Mouse (Mus musculus) neural tube, embryonic 11.5 days (tissue): ENCODE data around the gene Garem2. TPM values are rescaled to one million over a fixed set of nuclear protein-coding genes. Genes with fewer than 3 reads are reported as not detected.

Source experiments
- ATAC-seq: fragments of 200-750 bp; cut with Nextera tagmentation; 2 replicates; pipeline ENCODE4 v1.8.0; 2017; ENCODE audit warnings: moderate number of reproducible peaks, mild to moderate bottlenecking, moderate TSS enrichment, moderate library complexity; ENCODE audit not compliant: insufficient read depth, low FRiP score, low TSS enrichment
- DNase-seq: peaks from one replicate; pipeline ENCODE4 v3.0.0-alpha.2; 2015; ENCODE audit warnings: low spot score
- H3K27ac ChIP-seq: fragments of 300-500 bp; sonication (generic); 2 replicates; pipeline ENCODE4 v1.5.1; 2014; ENCODE audit warnings: low read depth, mild to moderate bottlenecking, low read length
- H3K27me3 ChIP-seq: fragments of 300-500 bp; sonication (generic); 2 replicates; pipeline ENCODE4 v1.6.1; 2014; ENCODE audit warnings: mild to moderate bottlenecking, low read length, mixed read lengths; ENCODE audit not compliant: control insufficient read depth, insufficient read depth
- H3K36me3 ChIP-seq: fragments of 300-500 bp; sonication (generic); 2 replicates; pipeline ENCODE4 v1.6.1; 2014; ENCODE audit warnings: mild to moderate bottlenecking, low read length, moderate library complexity, mixed read lengths; ENCODE audit not compliant: control insufficient read depth, insufficient read depth
- H3K4me1 ChIP-seq: fragments of 300-500 bp; sonication (generic); 2 replicates; pipeline ENCODE4 v1.6.1; 2014; ENCODE audit warnings: low read length, mixed read lengths; ENCODE audit not compliant: control insufficient read depth, insufficient read depth
- H3K4me2 ChIP-seq: fragments of 300-500 bp; sonication (generic); 2 replicates; pipeline ENCODE4 v1.6.1; 2014; ENCODE audit warnings: low read depth, mild to moderate bottlenecking, moderate library complexity
- H3K4me3 ChIP-seq: fragments of 300-500 bp; sonication (generic); 2 replicates; pipeline ENCODE4 v1.5.1; 2014; ENCODE audit warnings: low read depth, low read length
- H3K9ac ChIP-seq: fragments of 300-500 bp; sonication (generic); 2 replicates; pipeline ENCODE4 v1.6.1; 2014; ENCODE audit warnings: mild to moderate bottlenecking, low read length
- H3K9me3 ChIP-seq: fragments of 300-500 bp; sonication (generic); 2 replicates; pipeline ENCODE4 v1.6.1; 2016; ENCODE audit warnings: low read length; ENCODE audit not compliant: control insufficient read depth
- WGBS: fragments of 180-500 bp; shearing (Covaris S2); extraction: QIAGEN DNeasy Blood & Tissue Kit; methylation state at CpG from one replicate; pipeline ENCODE4 v1.1.7; 2014; 5-methylcytosine and 5-hydroxymethylcytosine counted together
- polyA plus RNA-seq: library from polyadenylated mRNA; unstranded; fragments of >200 nt; fragmentation: Nextera tagmentation; extraction: Ambion mirVana; gene quantifications from 2 replicates; pipeline ENCODE4 v1.2.1, GENCODE M21; 2014

The Garem2 gene
- polyA plus RNA-seq, 1 experiment from 2014 or later: 14.4 TPM

DNA sequence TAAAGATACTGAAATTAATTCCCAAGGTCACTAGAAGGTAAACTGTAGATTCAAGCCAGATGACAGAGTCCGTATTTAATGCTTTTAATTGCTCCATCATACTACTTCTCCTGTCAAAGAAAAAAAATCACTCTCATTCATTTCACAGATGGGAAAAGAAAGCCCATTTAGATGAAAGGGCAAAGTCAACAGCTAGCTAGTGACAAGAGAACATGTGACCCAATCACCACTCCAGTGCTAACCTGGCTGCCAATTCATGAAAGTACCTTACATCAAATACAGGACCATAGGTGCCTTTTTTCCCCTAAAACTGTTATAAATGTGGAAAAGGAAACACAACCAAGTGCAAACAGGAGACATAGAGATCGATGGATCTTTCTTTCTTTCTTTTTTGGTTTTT lies 48.3 kb downstream of the Garem2 start:
- H3K4me3 ChIP-seq: no peak overlapping the region
- 93% methylated on average over 2 of the region's 2 CpGs for WGBS
- no peaks in the 10 kb centered on the region for H3K9me3 ChIP-seq

DNA sequence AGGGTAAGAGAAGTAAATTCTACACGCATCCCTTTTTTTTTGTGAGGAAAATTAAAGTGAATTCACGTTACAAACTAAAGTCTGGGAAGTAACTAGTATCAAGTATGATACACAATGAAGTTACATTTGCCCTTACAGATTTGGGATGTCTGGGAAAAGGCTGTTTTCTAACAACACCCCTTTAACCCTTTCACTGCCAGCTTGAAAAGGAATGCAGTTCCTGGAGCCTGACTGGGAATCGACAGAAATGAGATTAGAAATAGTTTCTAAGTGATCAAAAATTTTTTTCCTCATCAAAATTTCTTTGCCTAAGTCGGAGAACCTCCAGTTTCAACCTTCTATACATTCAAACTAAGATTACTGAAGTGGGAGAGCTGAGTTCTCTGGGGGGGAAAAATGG lies 49.1 kb downstream of the Garem2 start:
- 27% methylated on average over 4 of the region's 4 CpGs for WGBS
- no peaks in the 10 kb centered on the region for H3K27me3 ChIP-seq
- no peak for ATAC-seq
- no peak for DNase-seq
- H3K4me2 ChIP-seq: peak overlapping the region; percentile 85
- H3K9me3 ChIP-seq: no peaks in the 10 kb centered on the region
- peak overlapping the region; percentile 52 for H3K4me3 ChIP-seq
- H3K36me3 ChIP-seq: no peaks in the 10 kb centered on the region
- H3K4me1 ChIP-seq: 0 out of 2 replicates have a peak, but pooled peaks cover 5% of the 10 kb centered on the region
- no peak overlapping the region for H3K27ac ChIP-seq
- peak overlapping the region; percentile 58; the same call in 1 of the 2 replicates for H3K9ac ChIP-seq

More for the DNA sequence above, 48.3 kb downstream of the Garem2 start:
- Histone ChIP-seq H3K27ac (no peak overlapping the region), H3K4me2 (no peak overlapping the region), H3K4me1 (0 out of 2 replicates have a peak, but pooled peaks cover 5% of the 10 kb centered on the region), H3K27me3 (no peaks in the 10 kb centered on the region), H3K36me3 (no peaks in the 10 kb centered on the region), H3K9ac (no peak overlapping the region)
- ATAC-seq (no peak), DNase-seq (no peak)

DNA sequence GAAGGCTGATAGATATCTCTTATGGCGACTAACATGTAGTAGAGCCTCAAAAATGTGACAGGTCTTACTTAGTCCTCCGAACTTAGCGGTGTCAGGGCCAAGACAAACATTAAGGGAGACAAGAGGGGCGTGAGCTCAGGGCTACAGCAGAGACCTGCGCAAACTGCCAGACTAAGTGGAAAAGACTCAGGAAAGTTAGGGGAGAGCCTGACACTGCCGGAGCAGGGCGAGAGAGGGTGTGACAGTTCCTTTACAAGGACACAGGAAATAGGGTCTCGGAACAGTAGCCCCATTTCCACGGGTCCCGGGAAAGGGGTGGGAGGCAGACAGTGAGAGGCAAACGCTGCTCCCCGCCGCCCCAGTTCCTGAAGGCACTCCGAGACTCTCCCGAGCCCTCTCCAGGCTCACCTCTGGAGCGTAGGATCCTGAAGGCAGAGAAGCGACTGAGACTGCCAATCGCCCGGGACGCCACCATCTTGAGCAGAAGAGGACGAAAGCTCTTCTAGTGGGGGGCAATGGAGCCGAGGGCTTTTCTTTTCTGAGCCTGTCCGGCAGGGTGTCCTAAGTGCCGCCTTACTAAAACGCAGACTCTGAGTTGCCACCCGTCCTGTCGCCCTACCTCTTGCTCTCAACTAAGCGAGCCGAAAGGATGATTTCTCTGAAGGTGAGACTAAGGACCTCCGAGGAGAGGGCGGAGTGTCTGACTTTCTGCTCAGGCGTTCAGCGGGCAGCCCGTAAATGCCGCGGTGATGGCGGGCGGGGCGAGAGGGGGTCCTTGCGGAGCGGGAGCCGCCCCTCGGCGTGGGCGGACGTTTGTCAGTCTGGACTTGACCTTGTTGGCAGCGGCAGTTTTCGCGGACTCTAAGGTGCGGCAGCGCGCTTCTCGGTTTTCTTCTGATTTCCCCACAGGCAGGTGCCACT lies 49.8 kb downstream of the Garem2 start, which contains the start of the genes Hadha and Hadhb:
Gene Hadha (minus strand): TSS at position 689 of the 921 bp plus-strand sequence.
Gene Hadhb (plus strand): TSS at position 775 of the 921 bp plus-strand sequence.
- H3K36me3 ChIP-seq: no peaks in the 10 kb centered on the region
- DNase-seq (peak; percentile 93), ATAC-seq (peak; percentile 84)
- H3K9me3 ChIP-seq: no peaks in the 10 kb centered on the region
- WGBS: under 1% methylated on average over 53 of the region's 53 CpGs
- H3K9ac ChIP-seq: peak within 1 kb of the TSS; percentile 58
- H3K27ac ChIP-seq: peak within 1 kb of the TSS; percentile 31
- 0 out of 2 replicates have a peak, but pooled peaks cover 5% of the 10 kb centered on the region for H3K4me1 ChIP-seq
- H3K27me3 ChIP-seq: no peaks in the 10 kb centered on the region
- peak within 1 kb of the TSS; percentile 85 for H3K4me2 ChIP-seq
- peak within 1 kb of the TSS; percentile 52 for H3K4me3 ChIP-seq

- Histone ChIP-seq H3K4me3 (peak overlapping the region; percentile 52), H3K27ac (peak overlapping the region; percentile 31; the same call in 1 of the 2 replicates), H3K36me3 (no peaks in the 10 kb centered on the region), H3K9me3 (no peaks in the 10 kb centered on the region), H3K4me1 (0 out of 2 replicates have a peak, but pooled peaks cover 5% of the 10 kb centered on the region), H3K9ac (peak overlapping the region; percentile 58), H3K4me2 (peak overlapping the region; percentile 85), H3K27me3 (no peaks in the 10 kb centered on the region)
- DNase-seq (no peak), ATAC-seq (peak; percentile 27)
- WGBS: under 1% methylated on average over 31 of the region's 31 CpGs
Measured at GRCm38 (mm10) chr5:30155395-30155792, 50.4 kb downstream of the Garem2 start.

GRCm38 (mm10) chr5:30155821-30156629 lies 51.1 kb downstream of the Garem2 start:
- 40% methylated on average over 13 of the region's 13 CpGs for WGBS
- no peak overlapping the region for H3K27ac ChIP-seq

DNA sequence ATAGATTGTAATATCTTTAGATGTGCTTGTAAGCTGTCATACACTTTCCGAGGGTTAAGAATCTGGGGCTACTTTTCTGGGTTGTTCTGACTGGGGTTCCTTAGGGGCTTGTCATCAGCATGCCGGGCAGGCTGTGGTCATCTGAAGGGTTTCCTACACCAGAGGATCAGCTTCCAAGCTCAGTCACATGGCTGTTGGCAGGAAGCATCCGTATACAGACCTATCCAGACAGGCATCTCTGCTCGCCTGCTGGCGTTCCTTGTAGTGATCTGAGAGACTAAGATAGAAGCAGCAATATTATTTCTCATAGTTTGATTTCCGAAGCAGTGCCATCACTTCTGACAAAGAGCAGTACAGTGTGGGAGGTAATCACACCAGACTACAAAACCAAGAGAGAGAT lies 54.6 kb downstream of the Garem2 start:
- no peak for DNase-seq
- no peak overlapping the region for H3K4me3 ChIP-seq
- H3K36me3 ChIP-seq: no peaks in the 10 kb centered on the region
- H3K27me3 ChIP-seq: no peaks in the 10 kb centered on the region
- 0 out of 2 replicates have a peak, but pooled peaks cover 5% of the 10 kb centered on the region for H3K4me1 ChIP-seq
- H3K9me3 ChIP-seq: no peaks in the 10 kb centered on the region
- ATAC-seq: no peak
- H3K9ac ChIP-seq: no peak overlapping the region
- H3K4me2 ChIP-seq: no peak overlapping the region
- no peak overlapping the region for H3K27ac ChIP-seq
- 81% methylated on average over 6 of the region's 6 CpGs for WGBS

More at GRCm38 (mm10) chr5:30155821-30156629, 51.1 kb downstream of the Garem2 start:
- DNase-seq (no peak), ATAC-seq (no peak)
- no peaks in the 10 kb centered on the region for H3K27me3 ChIP-seq
- peak overlapping the region; percentile 58 for H3K9ac ChIP-seq
- H3K36me3 ChIP-seq: no peaks in the 10 kb centered on the region
- no peaks in the 10 kb centered on the region for H3K9me3 ChIP-seq
- peak overlapping the region; percentile 52 for H3K4me3 ChIP-seq
- H3K4me1 ChIP-seq: 0 out of 2 replicates have a peak, but pooled peaks cover 5% of the 10 kb centered on the region
- peak overlapping the region; percentile 85 for H3K4me2 ChIP-seq

GRCm38 (mm10) chr5:30161836-30162235 lies 56.9 kb downstream of the Garem2 start:
- Histone ChIP-seq H3K9me3 (no peaks in the 10 kb centered on the region), H3K9ac (no peak overlapping the region), H3K36me3 (no peaks in the 10 kb centered on the region), H3K4me3 (no peak overlapping the region), H3K4me1 (no peaks in the 10 kb centered on the region), H3K27ac (no peak overlapping the region), H3K27me3 (no peaks in the 10 kb centered on the region), H3K4me2 (no peak overlapping the region)
- ATAC-seq: no peak
- 84% methylated on average over 1 of the region's 1 CpGs for WGBS
- no peak for DNase-seq

DNA sequence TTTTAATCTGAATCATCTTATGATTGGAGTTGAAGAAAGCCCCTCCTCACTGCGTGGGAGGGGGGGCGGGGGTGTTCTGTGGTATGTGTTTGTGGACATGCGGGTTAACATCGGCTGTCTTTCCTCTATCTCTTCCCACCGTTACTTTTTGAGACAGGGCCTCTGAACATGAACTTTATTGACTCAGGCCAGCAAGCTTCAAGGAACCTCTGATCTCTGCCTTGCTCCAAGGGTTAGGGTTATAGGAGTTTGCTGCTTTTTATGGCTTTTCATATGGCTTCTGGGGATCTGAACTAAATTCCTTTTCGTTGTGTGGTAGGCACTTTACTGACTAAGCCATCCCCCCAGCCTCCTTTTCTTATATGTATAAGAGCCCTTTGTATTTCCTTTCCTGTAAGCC lies 57.4 kb downstream of the Garem2 start:
- Histone ChIP-seq H3K27me3 (no peaks in the 10 kb centered on the region), H3K27ac (no peak overlapping the region), H3K4me1 (no peaks in the 10 kb centered on the region), H3K9me3 (no peaks in the 10 kb centered on the region), H3K9ac (no peak overlapping the region), H3K4me3 (no peak overlapping the region), H3K36me3 (no peaks in the 10 kb centered on the region), H3K4me2 (no peak overlapping the region)
- DNase-seq (no peak), ATAC-seq (no peak)
- WGBS: 80% methylated on average over 6 of the region's 6 CpGs
